Mouse (Mus musculus) stomach, embryonic 16.5 days (tissue): Measurements from ENCODE around the gene Ap3b1. TPM values are rescaled to one million over a fixed set of nuclear protein-coding genes. Genes with fewer than 3 reads are reported as not detected.
"Not testable (repeated sequence)": the region's sequence is repeated elsewhere in the genome, so short reads cannot be mapped to it uniquely, and the experiment has no call there.

ENCODE experiments used
- ATAC-seq: fragments of 200-750 bp; cut with Nextera tagmentation; 2 replicates; pipeline ENCODE4 v1.8.0; 2017; ENCODE audit warnings: moderate number of reproducible peaks, moderate TSS enrichment; ENCODE audit not compliant: insufficient read depth, low FRiP score
- H3K27ac ChIP-seq: fragments of 300-500 bp; sonication (generic); 2 replicates; pipeline ENCODE4 v1.5.1; 2014; ENCODE audit warnings: low read length
- H3K27me3 ChIP-seq: fragments of 300-500 bp; sonication (generic); 2 replicates; pipeline ENCODE4 v1.6.1; 2014; ENCODE audit warnings: low read length, control low read depth, mixed read lengths; ENCODE audit not compliant: control insufficient read depth, insufficient read depth
- H3K36me3 ChIP-seq: fragments of 300-500 bp; sonication (generic); 2 replicates; pipeline ENCODE4 v1.6.1; 2014; ENCODE audit warnings: low read length; ENCODE audit not compliant: control insufficient read depth, insufficient read depth
- H3K4me1 ChIP-seq: fragments of 300-500 bp; sonication (generic); 2 replicates; pipeline ENCODE4 v1.6.1; 2014; ENCODE audit warnings: low read length, control low read depth, mixed read lengths; ENCODE audit not compliant: control insufficient read depth, insufficient read depth
- H3K4me2 ChIP-seq: fragments of 300-500 bp; sonication (generic); 2 replicates; pipeline ENCODE4 v1.6.1; 2014; ENCODE audit warnings: low read depth, low read length, mixed read lengths
- H3K4me3 ChIP-seq: fragments of 300-500 bp; sonication (generic); replicated peaks from 2 replicates; pipeline ENCODE4 v1.5.1; 2014; ENCODE audit warnings: mild to moderate bottlenecking, low read length
- H3K9ac ChIP-seq: fragments of 300-500 bp; sonication (generic); 2 replicates; pipeline ENCODE4 v1.6.1; 2014; ENCODE audit warnings: low read length
- H3K9me3 ChIP-seq: fragments of 300-500 bp; sonication (generic); replicated peaks from 2 replicates; pipeline ENCODE4 v1.6.1; 2016; ENCODE audit warnings: low read length, control low read depth; ENCODE audit not compliant: control insufficient read depth
- WGBS: fragments of 180-500 bp; shearing (Covaris S2); extraction: QIAGEN DNeasy Blood & Tissue Kit; methylation state at CpG from one replicate; pipeline ENCODE4 v1.1.7; 2014; 5-methylcytosine and 5-hydroxymethylcytosine counted together
- polyA plus RNA-seq: library from polyadenylated mRNA; unstranded; fragments of >200 nt; fragmentation: Nextera tagmentation; extraction: Ambion mirVana; gene quantifications from 2 replicates; pipeline ENCODE4 v1.2.1, GENCODE M21; 2015

Ap3b1 gene
- polyA plus RNA-seq = 46.3 and 47.3 TPM in 2 replicates

DNA sequence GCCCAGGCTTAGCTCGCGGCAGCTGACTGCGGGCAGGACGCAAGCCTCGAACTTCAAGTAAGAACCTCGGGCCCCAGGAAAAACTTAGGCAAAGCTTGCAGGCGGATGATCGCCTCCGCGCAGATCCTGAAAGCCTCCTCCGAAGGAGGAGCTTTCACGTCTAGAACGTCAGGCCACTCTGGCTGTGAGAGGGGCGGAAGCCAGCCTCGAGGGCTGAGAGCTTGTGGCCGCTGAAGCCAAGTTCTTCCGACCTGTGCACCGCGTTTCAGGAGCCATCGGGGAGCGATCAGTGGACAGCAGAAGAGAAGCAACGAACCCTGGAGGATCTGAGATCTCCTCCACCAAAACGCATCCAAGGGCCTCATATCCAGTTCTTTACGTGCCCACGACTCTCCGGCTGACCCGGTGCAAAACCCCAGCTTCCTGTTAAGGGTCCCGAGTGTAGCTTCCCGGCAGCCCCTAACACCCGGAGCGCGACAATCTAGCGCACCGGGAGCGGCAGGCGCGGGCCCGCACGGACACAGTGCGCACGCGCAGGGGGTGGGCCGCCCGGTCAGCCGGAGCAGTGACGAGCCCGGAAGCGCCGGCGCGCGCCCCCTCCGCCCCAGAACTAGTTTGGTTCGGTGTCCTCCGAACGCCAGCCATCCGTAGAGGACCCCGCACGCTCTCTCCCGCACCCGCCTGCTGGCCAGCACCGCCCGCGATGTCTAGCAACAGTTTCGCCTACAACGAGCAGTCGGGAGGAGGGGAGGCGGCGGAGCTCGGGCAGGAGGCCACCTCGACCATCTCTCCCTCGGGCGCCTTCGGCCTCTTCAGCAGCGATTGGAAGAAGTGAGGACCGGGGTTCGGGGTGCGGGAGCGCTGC lies at the start of gene Ap3b1:
Gene Ap3b1 (plus strand): TSS at position 560 of the 865 bp plus-strand sequence.
- Histone ChIP-seq H3K27ac (peak within 1 kb of the TSS; percentile 92), H3K9me3 (no peaks in the 10 kb centered on the region), H3K4me1 (peaks cover 4% of the 10 kb centered on the region; the same call in 1 of the 2 replicates), H3K4me3 (peak within 1 kb of the TSS; percentile 87), H3K4me2 (peak within 1 kb of the TSS; percentile 95), H3K9ac (peak within 1 kb of the TSS; percentile 92), H3K27me3 (no peaks in the 10 kb centered on the region), H3K36me3 (no peaks in the 10 kb centered on the region)
- 1% methylated on average over 77 of the region's 79 CpGs for WGBS
- ATAC-seq = peak; percentile 96

DNA sequence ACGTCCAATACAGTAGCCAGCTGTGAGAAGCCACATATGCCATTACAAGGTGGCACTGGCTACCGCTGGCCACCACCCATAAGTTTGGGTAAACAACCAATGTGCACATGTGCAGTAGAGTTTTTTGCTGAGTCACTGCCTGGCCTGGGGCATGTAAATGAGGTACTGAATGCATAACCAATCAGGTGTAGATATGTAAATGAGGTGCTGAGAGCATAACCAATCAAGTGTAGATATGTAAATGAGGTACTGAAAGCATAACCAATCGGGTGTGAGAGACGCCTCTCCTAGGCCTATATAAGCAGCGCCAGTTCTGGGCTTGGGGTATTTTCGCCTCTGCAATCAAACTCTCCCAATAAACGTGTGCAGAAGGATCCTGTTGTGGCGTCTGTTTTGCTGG lies 45.9 kb upstream of the Ap3b1 start:
- H3K27me3 ChIP-seq, H3K4me2 ChIP-seq, H3K27ac ChIP-seq, H3K4me3 ChIP-seq, H3K9ac ChIP-seq, H3K4me1 ChIP-seq, H3K9me3 ChIP-seq, ATAC-seq, H3K36me3 ChIP-seq: not testable (repeated sequence)
- WGBS = 91% methylated on average over 8 of the region's 8 CpGs

DNA sequence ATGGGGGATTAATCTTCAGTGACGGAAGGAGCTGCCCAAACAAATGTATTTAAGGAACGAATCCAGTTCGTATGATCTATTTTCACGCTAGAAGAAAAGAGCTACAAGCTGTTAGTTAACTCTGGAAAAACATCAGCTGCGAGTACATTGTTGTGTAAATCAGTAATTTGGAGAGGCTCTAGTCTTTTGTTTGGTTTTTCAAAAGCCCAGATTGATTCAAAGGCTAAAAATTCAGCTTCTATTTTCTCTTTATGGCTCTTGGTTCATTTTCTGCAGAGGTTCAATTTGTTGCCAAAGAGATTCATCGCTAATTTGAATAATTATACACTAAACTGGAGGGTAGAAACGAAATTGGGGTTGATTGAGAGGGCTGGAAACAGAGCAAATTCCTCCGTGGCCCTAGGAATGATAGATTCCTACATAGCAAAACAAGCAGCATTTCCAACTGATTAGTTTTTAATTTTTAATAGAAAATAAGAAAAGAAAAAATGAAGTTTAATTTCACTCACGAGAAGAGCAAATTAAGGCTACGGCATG lies 41.7 kb upstream of the Ap3b1 start:
- 75% methylated on average over 10 of the region's 10 CpGs for whole genome bisulfite sequencing
- ATAC-seq = no peak

DNA sequence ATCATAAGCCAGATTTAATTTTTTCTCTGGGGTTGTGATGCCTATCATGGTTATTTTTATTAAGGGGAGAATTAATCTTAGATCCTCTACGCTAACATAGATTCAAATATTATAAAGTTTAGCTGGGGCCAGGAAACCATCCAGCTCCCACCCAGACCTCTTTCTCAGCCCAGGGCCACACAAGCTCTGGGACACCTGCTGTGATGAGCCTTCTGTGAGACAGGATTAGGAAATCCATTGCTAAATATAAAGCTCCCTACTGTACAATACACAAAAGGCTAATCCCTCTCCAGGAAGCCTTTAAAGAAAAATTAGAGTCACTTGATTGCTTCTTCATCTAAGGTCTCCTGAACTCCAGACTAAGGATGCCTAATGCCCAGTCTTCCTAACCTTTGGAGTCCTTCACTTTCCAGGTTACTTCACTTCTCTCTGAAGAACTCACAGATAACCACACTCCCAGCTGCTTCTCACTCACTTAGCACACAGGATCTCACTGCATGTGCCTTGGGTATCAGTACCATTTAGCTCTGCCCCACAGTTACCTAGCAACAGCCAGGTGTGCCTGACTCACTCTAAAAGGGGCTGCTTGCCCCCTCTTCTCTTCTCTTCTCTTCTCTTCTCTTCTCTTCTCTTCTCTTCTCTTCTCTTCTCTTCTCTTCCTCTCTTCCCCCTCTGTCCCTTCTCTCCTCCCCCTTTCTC lies 37.5 kb upstream of the Ap3b1 start:
- no peak for ATAC-seq
- no peak overlapping the region for H3K9ac ChIP-seq
- no peaks in the 10 kb centered on the region for H3K27me3 ChIP-seq
- H3K4me2 ChIP-seq = no peak overlapping the region
- no peaks in the 10 kb centered on the region for H3K36me3 ChIP-seq
- no peaks in the 10 kb centered on the region for H3K9me3 ChIP-seq
- 88% methylated on average over 1 of the region's 1 CpGs for WGBS
- no peak overlapping the region for H3K4me3 ChIP-seq
- no peak overlapping the region for H3K27ac ChIP-seq
- H3K4me1 ChIP-seq = no peaks in the 10 kb centered on the region

More for the DNA sequence above, 41.7 kb upstream of the Ap3b1 start:
- Histone ChIP-seq H3K9ac (no peak overlapping the region), H3K36me3 (no peaks in the 10 kb centered on the region), H3K9me3 (no peaks in the 10 kb centered on the region), H3K27ac (no peak overlapping the region), H3K4me2 (no peak overlapping the region), H3K4me1 (no peaks in the 10 kb centered on the region), H3K4me3 (no peak overlapping the region), H3K27me3 (no peaks in the 10 kb centered on the region)

DNA sequence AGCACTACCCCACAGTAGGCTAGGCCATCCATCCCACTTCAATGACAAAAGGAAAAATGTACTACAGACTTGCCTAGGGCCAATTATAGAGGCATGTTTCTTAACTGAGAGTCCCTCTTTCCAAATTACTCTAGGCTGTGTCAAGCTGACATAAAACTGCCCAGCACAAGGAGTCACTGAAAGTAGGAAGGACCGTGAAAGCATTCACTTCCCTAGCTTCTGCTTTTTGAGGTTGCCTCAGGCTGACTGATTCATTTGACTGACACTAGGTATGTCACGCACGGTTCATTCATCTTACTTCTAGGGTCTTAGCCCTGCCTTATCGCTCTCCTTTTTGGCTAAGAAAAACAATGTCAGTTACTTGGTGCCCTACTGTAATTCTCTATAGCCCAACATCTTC lies 36.3 kb upstream of the Ap3b1 start:
- Histone ChIP-seq H3K36me3 (no peaks in the 10 kb centered on the region), H3K9me3 (no peaks in the 10 kb centered on the region), H3K9ac (no peak overlapping the region), H3K4me3 (no peak overlapping the region), H3K4me2 (no peak overlapping the region), H3K27me3 (no peaks in the 10 kb centered on the region), H3K4me1 (no peaks in the 10 kb centered on the region), H3K27ac (no peak overlapping the region)
- 89% methylated on average over 4 of the region's 4 CpGs for WGBS
- no peak for ATAC-seq

DNA sequence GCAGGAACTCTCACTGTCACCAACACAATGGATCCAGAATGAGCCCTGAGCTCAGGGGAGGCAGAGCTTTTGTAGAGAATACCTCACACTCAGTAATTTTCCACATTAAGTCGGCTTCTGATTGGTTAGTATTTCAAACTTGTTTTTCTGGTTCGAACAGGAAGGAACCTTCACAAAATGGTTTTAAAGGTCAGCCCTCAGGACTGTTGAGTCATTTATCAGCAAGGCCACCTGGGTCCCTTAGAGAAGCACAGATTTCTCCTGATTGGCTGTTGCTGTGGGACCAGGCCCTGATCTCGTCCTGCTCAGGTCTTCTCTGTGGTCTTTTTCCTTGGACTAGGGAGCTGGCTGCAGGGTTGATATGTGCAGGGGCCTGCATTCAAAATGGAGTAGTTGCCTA lies 30.7 kb upstream of the Ap3b1 start:
- no peaks in the 10 kb centered on the region for H3K9me3 ChIP-seq
- no peak overlapping the region for H3K4me3 ChIP-seq
- no peak overlapping the region for H3K4me2 ChIP-seq
- ATAC-seq = peak; percentile 92
- no peaks in the 10 kb centered on the region; the same call in 1 of the 2 replicates for H3K4me1 ChIP-seq
- 45% methylated on average over 3 of the region's 3 CpGs for WGBS
- no peaks in the 10 kb centered on the region for H3K27me3 ChIP-seq
- no peak overlapping the region for H3K9ac ChIP-seq
- peak overlapping the region; percentile 85 for H3K27ac ChIP-seq
- no peaks in the 10 kb centered on the region for H3K36me3 ChIP-seq

DNA sequence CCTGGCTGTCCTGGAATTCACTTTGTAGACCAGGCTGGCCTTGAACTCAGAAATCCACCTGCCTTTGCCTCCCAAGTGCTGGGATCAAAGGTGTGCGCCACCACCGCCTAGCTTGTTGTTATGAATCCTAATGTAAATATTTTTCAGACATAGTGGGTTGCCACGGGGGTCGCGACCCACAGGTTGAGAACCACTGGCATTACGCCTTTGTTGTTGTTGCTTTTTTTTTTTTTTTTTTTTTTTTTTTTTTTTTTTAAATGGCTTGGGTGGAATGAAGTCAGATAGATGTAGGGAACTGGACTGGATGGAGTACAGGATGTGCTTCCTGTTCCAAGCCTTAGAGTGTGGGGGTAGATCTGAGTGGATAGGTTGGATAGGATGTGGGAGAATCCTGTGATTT lies 29.8 kb upstream of the Ap3b1 start:
- H3K27ac ChIP-seq, H3K4me2 ChIP-seq, ATAC-seq, H3K36me3 ChIP-seq, H3K4me1 ChIP-seq, H3K27me3 ChIP-seq, H3K9ac ChIP-seq, H3K9me3 ChIP-seq, H3K4me3 ChIP-seq: not testable (repeated sequence)
- 94% methylated on average over 6 of the region's 6 CpGs for WGBS

DNA sequence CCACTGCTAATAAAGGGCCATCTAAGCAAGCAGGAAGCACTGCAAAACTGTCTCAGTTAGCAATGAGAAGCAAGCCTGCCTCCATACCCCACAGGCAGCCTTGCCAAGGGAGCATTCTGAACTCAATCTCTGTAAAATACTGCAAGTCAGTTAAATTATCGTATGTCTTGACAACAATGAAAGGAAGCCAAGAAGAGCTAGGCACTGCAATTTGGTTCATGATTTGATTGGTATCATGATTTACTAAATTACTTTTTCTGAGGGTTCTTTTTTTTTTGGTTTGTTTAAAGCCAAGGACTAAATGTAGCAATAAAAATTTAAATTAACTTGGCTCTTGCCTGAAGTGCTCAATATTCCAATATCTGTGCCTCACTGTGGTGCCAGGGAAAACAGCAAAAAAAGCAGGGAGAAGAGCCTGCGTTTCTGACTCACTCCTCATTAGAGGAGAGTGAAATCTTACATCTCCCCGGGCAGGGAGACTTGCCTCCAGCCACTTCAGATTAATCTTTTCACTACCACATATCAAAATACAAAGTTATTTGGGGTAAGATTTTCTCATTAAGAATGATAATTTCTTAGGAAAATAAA lies 28.3 kb upstream of the Ap3b1 start:
- H3K4me3 ChIP-seq = no peak overlapping the region
- no peaks in the 10 kb centered on the region for H3K36me3 ChIP-seq
- H3K4me1 ChIP-seq = no peaks in the 10 kb centered on the region; the same call in 1 of the 2 replicates
- no peak overlapping the region for H3K4me2 ChIP-seq
- 75% methylated on average over 3 of the region's 3 CpGs for WGBS
- ATAC-seq = no peak
- H3K9ac ChIP-seq = no peak overlapping the region
- H3K9me3 ChIP-seq = no peaks in the 10 kb centered on the region
- H3K27ac ChIP-seq = no peak overlapping the region
- H3K27me3 ChIP-seq = no peaks in the 10 kb centered on the region

DNA sequence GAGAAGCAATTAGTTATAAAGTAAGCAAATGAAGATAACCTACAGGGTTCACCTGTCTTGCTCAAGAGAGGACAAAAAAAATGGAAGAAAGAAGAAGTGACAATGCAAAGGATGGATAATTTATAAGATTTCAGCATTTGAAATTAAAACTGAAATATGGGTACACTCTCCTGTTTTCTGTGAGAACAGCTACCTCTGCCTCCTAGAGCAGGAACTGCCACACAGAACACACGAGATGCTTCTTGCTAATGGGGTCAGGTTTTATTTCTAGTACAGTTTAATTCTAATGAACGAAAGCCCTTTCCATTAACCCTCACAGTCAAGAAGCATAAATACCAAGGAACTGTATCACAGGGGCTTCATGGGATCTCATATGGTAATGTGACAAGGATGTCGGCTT lies 20.4 kb upstream of the Ap3b1 start:
- WGBS = 72% methylated on average over 3 of the region's 3 CpGs

More for the DNA sequence above, 20.4 kb upstream of the Ap3b1 start:
- no peak overlapping the region for H3K4me2 ChIP-seq
- no peak overlapping the region for H3K9ac ChIP-seq
- H3K27ac ChIP-seq = no peak overlapping the region
- H3K36me3 ChIP-seq = no peaks in the 10 kb centered on the region
- no peaks in the 10 kb centered on the region for H3K27me3 ChIP-seq
- H3K4me3 ChIP-seq = no peak overlapping the region
- H3K4me1 ChIP-seq = no peaks in the 10 kb centered on the region
- no peaks in the 10 kb centered on the region for H3K9me3 ChIP-seq
- ATAC-seq = no peak
